20 mouse cellular contexts compared by ENCODE assay signal in genomic region chr1:45755902-45756301, GRCm38 (mm10). TPM values are rescaled to one million over a fixed set of nuclear protein-coding genes. Genes with fewer than 3 reads are reported as not detected.
DNase-seq lines count a peak whose midpoint lies in the region; ATAC-seq and TF ChIP-seq lines count a peak whose summit lies in the region.
"Had no signal": no experiment of that assay in that cellular context is flagged by ENCODE, and none has a peak within 500 bp of the region (broad histone marks: within the 10 kb centered on the region; RNA-seq: fewer than 3 reads in every experiment).

No protein-coding gene starts in this region.

- no peaks in the 10 kb centered on the region for H3K9me3 ChIP-seq in heart, embryonic 16.5 days (replicated peaks; ENCODE audit: control insufficient read depth, low read length)
- H3K9me3 ChIP-seq in lung, embryonic 16.5 days (ENCODE audit: control insufficient read depth, low read length) = no peaks in the 10 kb centered on the region; the same call in 1 of the 2 replicates
- no peaks in the 10 kb centered on the region for H3K9me3 ChIP-seq in intestine, embryonic 16.5 days (ENCODE audit: control insufficient read depth, low read length)
- H3K9me3 ChIP-seq in stomach, postnatal 0 days (ENCODE audit: control insufficient read depth, low read length) = no peaks in the 10 kb centered on the region
- H3K9me3 ChIP-seq: forebrain, embryonic 12.5 days; neural tube, embryonic 13.5 days had no signal

- intact Hi-C loops in heart, postnatal 14 days (cut with DNase I) = no loop called here

- peak overlapping the region; percentile 23; the same call in 1 of the 2 replicates for H3K27ac ChIP-seq in heart, embryonic 16.5 days (ENCODE audit: low read length)
- H3K27ac ChIP-seq in lung, embryonic 16.5 days (ENCODE audit: low read length) = peak overlapping the region; percentile 25
- peak overlapping the region; percentile 40 for H3K27ac ChIP-seq in intestine, embryonic 16.5 days (ENCODE audit: low read length)
- peak overlapping the region; percentile 71 for H3K27ac ChIP-seq in stomach, postnatal 0 days (replicated peaks)
- H3K27ac ChIP-seq: forebrain, embryonic 12.5 days; heart, adult 2 months; limb, embryonic 13.5 days; neural tube, embryonic 13.5 days had no signal

- H3K4me3 ChIP-seq in heart, embryonic 16.5 days (ENCODE audit: low read length) = no peak overlapping the region
- no peak overlapping the region for H3K4me3 ChIP-seq in lung, embryonic 16.5 days (ENCODE audit: low read length)
- H3K4me3 ChIP-seq in intestine, embryonic 16.5 days (ENCODE audit: low read length) = no peak overlapping the region
- no peak overlapping the region for H3K4me3 ChIP-seq in stomach, postnatal 0 days (ENCODE audit: low read depth, low read length)
- H3K4me3 ChIP-seq: forebrain, embryonic 12.5 days; heart, adult 2 months; limb, embryonic 13.5 days; neural tube, embryonic 13.5 days had no signal

- no peak for DNase-seq in heart, postnatal 14 days
- no peak for DNase-seq in lung, postnatal 25 days (ENCODE audit: low spot score)
- no peak for DNase-seq in stomach, postnatal 0 days (ENCODE audit: low spot score)
- DNase-seq in testis, postnatal 14 days (ENCODE audit: low spot score) = no peak
- DNase-seq in cerebellum, adult 9-11 months = no peak
- DNase-seq: adrenal gland, adult 8-10 months; cerebellum, adult 8-10 months; gastrocnemius, postnatal 10 days; heart, adult 2 months; kidney, adult 9 months; kidney, postnatal 4 days; midbrain, embryonic 14.5 days; right cerebral cortex, adult 18-20 months; thymus, adult 18-20 months had no signal

- no peak overlapping the region for H3K9ac ChIP-seq in heart, embryonic 16.5 days (ENCODE audit: low read length)
- no peak overlapping the region for H3K9ac ChIP-seq in lung, embryonic 16.5 days (ENCODE audit: low read length)
- no peak overlapping the region for H3K9ac ChIP-seq in intestine, embryonic 16.5 days (ENCODE audit: low read depth, low read length)
- H3K9ac ChIP-seq in stomach, postnatal 0 days (ENCODE audit: low read length) = no peak overlapping the region
- H3K9ac ChIP-seq: forebrain, embryonic 12.5 days; limb, embryonic 13.5 days; neural tube, embryonic 13.5 days had no signal

- no peak for TF ChIP-seq CTCF in stomach, postnatal 0 days (IDR thresholded peaks at IDR 0.05; ENCODE audit: low read depth)

- no peaks in the 10 kb centered on the region; the same call in 1 of the 2 replicates for H3K4me1 ChIP-seq in heart, embryonic 16.5 days (ENCODE audit: control insufficient read depth, insufficient read depth, low read length)
- H3K4me1 ChIP-seq in lung, embryonic 16.5 days (replicated peaks; ENCODE audit: control insufficient read depth, insufficient read depth, low read length) = peaks cover 3% of the 10 kb centered on the region
- no peaks in the 10 kb centered on the region for H3K4me1 ChIP-seq in intestine, embryonic 16.5 days (ENCODE audit: control insufficient read depth, insufficient read depth, low read length)
- no peaks in the 10 kb centered on the region for H3K4me1 ChIP-seq in stomach, postnatal 0 days (replicated peaks; ENCODE audit: control insufficient read depth, insufficient read depth)
- H3K4me1 ChIP-seq: forebrain, embryonic 12.5 days; neural tube, embryonic 13.5 days had no signal

- TF ChIP-seq EP300 in stomach, postnatal 0 days (optimal IDR thresholded peaks at IDR 0.05) = no peak

- no peaks in the 10 kb centered on the region for H3K36me3 ChIP-seq in heart, embryonic 16.5 days (ENCODE audit: control insufficient read depth, insufficient read depth)
- no peaks in the 10 kb centered on the region for H3K36me3 ChIP-seq in lung, embryonic 16.5 days (ENCODE audit: control insufficient read depth, insufficient read depth, low read length)
- no peaks in the 10 kb centered on the region for H3K36me3 ChIP-seq in intestine, embryonic 16.5 days (ENCODE audit: control insufficient read depth, insufficient read depth, low read length)
- H3K36me3 ChIP-seq in stomach, postnatal 0 days (ENCODE audit: control insufficient read depth, insufficient read depth, low read length) = no peaks in the 10 kb centered on the region
- H3K36me3 ChIP-seq: forebrain, embryonic 12.5 days; limb, embryonic 13.5 days; neural tube, embryonic 13.5 days had no signal

- H3K4me2 ChIP-seq in heart, embryonic 16.5 days (ENCODE audit: low read depth, low read length) = no peak overlapping the region
- no peak overlapping the region for H3K4me2 ChIP-seq in lung, embryonic 16.5 days (ENCODE audit: low read depth, low read length)
- H3K4me2 ChIP-seq in intestine, embryonic 16.5 days (ENCODE audit: low read depth, low read length) = no peak overlapping the region
- no peak overlapping the region for H3K4me2 ChIP-seq in stomach, postnatal 0 days (replicated peaks; ENCODE audit: low read depth)
- H3K4me2 ChIP-seq: forebrain, embryonic 12.5 days; limb, embryonic 13.5 days; neural tube, embryonic 13.5 days had no signal

- no peaks in the 10 kb centered on the region for H3K27me3 ChIP-seq in heart, embryonic 16.5 days (ENCODE audit: control insufficient read depth, insufficient read depth, low read length)
- H3K27me3 ChIP-seq in lung, embryonic 16.5 days (ENCODE audit: control insufficient read depth, insufficient read depth, low read depth, low read length) = no peaks in the 10 kb centered on the region
- no peaks in the 10 kb centered on the region for H3K27me3 ChIP-seq in intestine, embryonic 16.5 days (replicated peaks; ENCODE audit: control insufficient read depth, insufficient read depth, low read length)
- H3K27me3 ChIP-seq in stomach, postnatal 0 days (ENCODE audit: control insufficient read depth, insufficient read depth, low read length) = no peaks in the 10 kb centered on the region
- H3K27me3 ChIP-seq: forebrain, embryonic 12.5 days; limb, embryonic 13.5 days; neural tube, embryonic 13.5 days had no signal

- 0 out of 2 replicates have a peak, but pooled peaks have one; percentile 28 for ATAC-seq in heart, embryonic 16.5 days (replicated peaks; ENCODE audit: extremely low read depth, insufficient read depth, low FRiP score)
- ATAC-seq in lung, embryonic 16.5 days (ENCODE audit: low read depth) = 0 out of 2 replicates have a peak, but pooled peaks have one; percentile 28
- ATAC-seq in intestine, embryonic 16.5 days = no peak
- ATAC-seq in stomach, postnatal 0 days (ENCODE audit: low FRiP score, low TSS enrichment) = no peak

RNA-seq across cellular contexts. Expression of gene Wdr75, which starts 39.1 kb away (rescaled TPM):
- polyA plus RNA-seq in heart, embryonic 16.5 days (2015; fragmentation: Nextera tagmentation; extraction: Ambion mirVana) = 32.7 and 34.9 TPM in 2 replicates
- 10 to 100 TPM; 15.0 to 20.8 TPM for total RNA-seq in heart, postnatal 14 days (2021)
- 58.4 and 61.9 TPM in 2 replicates for polyA plus RNA-seq in lung, embryonic 16.5 days (2015; fragmentation: Nextera tagmentation; extraction: Ambion mirVana)
- 45.4 and 51.3 TPM in 2 replicates for polyA plus RNA-seq in intestine, embryonic 16.5 days (2015; fragmentation: Nextera tagmentation; extraction: Ambion mirVana)
- 37.9 and 39.8 TPM in 2 replicates for polyA plus RNA-seq in stomach, postnatal 0 days (2015; fragmentation: Nextera tagmentation; extraction: Ambion mirVana)

Comparison
In these comparisons a context has a peak if more than half of its experiments do, and no peak if none do; other contexts are left out.
1. ATAC-seq: peak in heart, embryonic 16.5 days (single experiment) and lung, embryonic 16.5 days (single experiment); none in intestine, embryonic 16.5 days (single experiment) and stomach, postnatal 0 days (single experiment).
2. Peak in every context shown above with its lines, with median percentiles within 50 percentile points of each other: H3K27ac ChIP-seq.